Comparison of ENCODE assay signal across 18 mouse cellular contexts in the genomic region with DNA sequence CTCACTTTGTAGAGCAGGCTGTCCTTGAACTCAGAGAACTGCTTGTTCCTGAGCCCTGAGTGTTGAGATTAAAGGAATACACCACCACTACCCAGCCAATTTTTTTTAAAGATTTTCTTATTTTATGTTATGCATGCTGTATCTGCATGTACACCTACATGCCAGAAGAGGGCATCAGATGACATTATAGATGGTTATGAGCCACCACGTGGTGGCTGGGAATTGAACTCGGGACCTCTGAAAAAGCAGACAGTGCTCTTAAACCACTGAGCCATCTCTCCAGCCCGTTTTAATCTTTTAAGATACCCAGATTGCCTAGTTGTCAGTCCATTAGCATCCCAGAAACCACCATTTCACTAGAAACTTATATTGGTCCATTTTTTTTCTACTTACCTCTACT. TPM values are rescaled to one million over a fixed set of nuclear protein-coding genes. Genes with fewer than 3 reads are reported as not detected.
DNase-seq lines count a peak whose midpoint lies in the region; ATAC-seq and TF ChIP-seq lines count a peak whose summit lies in the region.
"Had no signal": no experiment of that assay in that cellular context is flagged by ENCODE, and none has a peak within 500 bp of the region (broad histone marks: within the 10 kb centered on the region; RNA-seq: fewer than 3 reads in every experiment).

No protein-coding gene starts in this region.

- no peak overlapping the region for H3K4me2 ChIP-seq in intestine, postnatal 0 days (replicated peaks; ENCODE audit: low read depth)
- no peak overlapping the region for H3K4me2 ChIP-seq in intestine, embryonic 16.5 days (ENCODE audit: low read depth, low read length)
- no peak overlapping the region for H3K4me2 ChIP-seq in liver, embryonic 14.5 days (ENCODE audit: low read depth)
- H3K4me2 ChIP-seq in midbrain, postnatal 0 days (ENCODE audit: low read depth, low read length, poor library complexity, severe bottlenecking), result no peak overlapping the region
- no peak overlapping the region for H3K4me2 ChIP-seq in midbrain, embryonic 14.5 days (ENCODE audit: low read length)
- H3K4me2 ChIP-seq: forebrain, embryonic 13.5 days; heart, embryonic 12.5 days; hindbrain, embryonic 14.5 days had no signal

- no peaks in the 10 kb centered on the region for H3K27me3 ChIP-seq in intestine, postnatal 0 days (replicated peaks; ENCODE audit: control insufficient read depth, insufficient read depth, low read length)
- no peaks in the 10 kb centered on the region for H3K27me3 ChIP-seq in intestine, embryonic 16.5 days (replicated peaks; ENCODE audit: control insufficient read depth, insufficient read depth, low read length)
- no peaks in the 10 kb centered on the region for H3K27me3 ChIP-seq in liver, embryonic 14.5 days (ENCODE audit: control insufficient read depth, insufficient read depth, low read length)
- no peaks in the 10 kb centered on the region for H3K27me3 ChIP-seq in midbrain, postnatal 0 days (ENCODE audit: insufficient read depth, low read length)
- no peaks in the 10 kb centered on the region for H3K27me3 ChIP-seq in midbrain, embryonic 14.5 days (ENCODE audit: control insufficient read depth, insufficient read depth, low read length)
- H3K27me3 ChIP-seq: forebrain, embryonic 13.5 days; heart, embryonic 12.5 days had no signal

- H3K27ac ChIP-seq in intestine, postnatal 0 days (ENCODE audit: low read depth, low read length), result no peak overlapping the region
- H3K27ac ChIP-seq in intestine, embryonic 16.5 days (ENCODE audit: low read length), result no peak overlapping the region
- no peak overlapping the region for H3K27ac ChIP-seq in liver, embryonic 14.5 days
- no peak overlapping the region for H3K27ac ChIP-seq in midbrain, postnatal 0 days (ENCODE audit: low read depth, low read length)
- H3K27ac ChIP-seq in midbrain, embryonic 14.5 days (replicated peaks; ENCODE audit: low read depth, low read length), result no peak overlapping the region
- H3K27ac ChIP-seq: embryonic facial prominence, embryonic 10.5 days; forebrain, embryonic 13.5 days; hindbrain, embryonic 10.5 days; hindbrain, embryonic 14.5 days had no signal

- TF ChIP-seq EP300 in liver, embryonic 14.5 days (IDR thresholded peaks at IDR 0.05; ENCODE audit: low read depth), result no peak

- DNase-seq in liver, embryonic 14.5 days (ENCODE audit: low read depth in 3 of 3, low spot score in 3 of 3), result no peak
- no peak for DNase-seq in liver
- no peak for DNase-seq in midbrain, postnatal 0 days (ENCODE audit: low spot score)
- no peak for DNase-seq in midbrain, embryonic 14.5 days
- DNase-seq: adrenal gland, postnatal 14 days; cerebellum, adult 2 months; cerebellum, postnatal 10 days; forebrain, postnatal 0 days; gastrocnemius, postnatal 25 days had no signal

- no peak overlapping the region for H3K9ac ChIP-seq in intestine, postnatal 0 days (ENCODE audit: low read depth, low read length)
- no peak overlapping the region for H3K9ac ChIP-seq in intestine, embryonic 16.5 days (ENCODE audit: low read depth, low read length)
- no peak overlapping the region for H3K9ac ChIP-seq in liver, embryonic 14.5 days (replicated peaks)
- H3K9ac ChIP-seq in midbrain, postnatal 0 days (replicated peaks; ENCODE audit: low read length, poor library complexity, severe bottlenecking), result no peak overlapping the region
- H3K9ac ChIP-seq in midbrain, embryonic 14.5 days (replicated peaks; ENCODE audit: low read length), result no peak overlapping the region
- H3K9ac ChIP-seq: forebrain, embryonic 13.5 days; forebrain, postnatal 0 days; heart, embryonic 12.5 days; hindbrain, embryonic 14.5 days had no signal

- no peaks in the 10 kb centered on the region for H3K4me1 ChIP-seq in intestine, postnatal 0 days (replicated peaks; ENCODE audit: control insufficient read depth, insufficient read depth, low read length)
- H3K4me1 ChIP-seq in intestine, embryonic 16.5 days (ENCODE audit: control insufficient read depth, insufficient read depth, low read length), result no peaks in the 10 kb centered on the region
- H3K4me1 ChIP-seq in liver, embryonic 14.5 days (replicated peaks; ENCODE audit: control insufficient read depth in 2 of 2, insufficient read depth in 2 of 2, low read length in 1 of 2), result no peaks in the 10 kb centered on the region
- no peaks in the 10 kb centered on the region for H3K4me1 ChIP-seq in midbrain, postnatal 0 days (ENCODE audit: insufficient read depth, low read length)
- H3K4me1 ChIP-seq in midbrain, embryonic 14.5 days (ENCODE audit: control insufficient read depth, insufficient read depth, low read length), result no peaks in the 10 kb centered on the region
- H3K4me1 ChIP-seq: embryonic facial prominence, embryonic 10.5 days; forebrain, embryonic 13.5 days; heart, embryonic 12.5 days; hindbrain, embryonic 10.5 days had no signal

- no peaks in the 10 kb centered on the region for H3K9me3 ChIP-seq in intestine, postnatal 0 days (ENCODE audit: control insufficient read depth)
- H3K9me3 ChIP-seq in intestine, embryonic 16.5 days (ENCODE audit: control insufficient read depth, low read length), result no peaks in the 10 kb centered on the region
- H3K9me3 ChIP-seq in liver, embryonic 14.5 days (ENCODE audit: control insufficient read depth, low read length), result no peaks in the 10 kb centered on the region
- H3K9me3 ChIP-seq in midbrain, postnatal 0 days (ENCODE audit: low read length), result no peaks in the 10 kb centered on the region
- no peaks in the 10 kb centered on the region for H3K9me3 ChIP-seq in midbrain, embryonic 14.5 days (ENCODE audit: control insufficient read depth, low read length)
- H3K9me3 ChIP-seq: embryonic facial prominence, embryonic 10.5 days; forebrain, embryonic 13.5 days; heart, embryonic 12.5 days; hindbrain, embryonic 10.5 days had no signal

- H3K36me3 ChIP-seq in intestine, postnatal 0 days (ENCODE audit: control insufficient read depth, insufficient read depth), result no peaks in the 10 kb centered on the region
- no peaks in the 10 kb centered on the region for H3K36me3 ChIP-seq in intestine, embryonic 16.5 days (ENCODE audit: control insufficient read depth, insufficient read depth, low read length)
- H3K36me3 ChIP-seq in liver, embryonic 14.5 days (replicated peaks; ENCODE audit: control insufficient read depth, insufficient read depth, low read depth), result no peaks in the 10 kb centered on the region
- H3K36me3 ChIP-seq in midbrain, postnatal 0 days (ENCODE audit: insufficient read depth, low read length), result no peaks in the 10 kb centered on the region
- no peaks in the 10 kb centered on the region for H3K36me3 ChIP-seq in midbrain, embryonic 14.5 days (ENCODE audit: control insufficient read depth, insufficient read depth, low read length)

- ATAC-seq in intestine, postnatal 0 days, result no peak
- ATAC-seq in intestine, embryonic 16.5 days, result no peak
- ATAC-seq in liver, embryonic 14.5 days (ENCODE audit: insufficient read depth), result no peak
- ATAC-seq in midbrain, postnatal 0 days (ENCODE audit: low FRiP score), result no peak
- no peak for ATAC-seq in midbrain, embryonic 14.5 days (ENCODE audit: low FRiP score, low TSS enrichment)
- ATAC-seq in cerebellum, adult (ENCODE audit: insufficient number of reproducible peaks, low FRiP score, low TSS enrichment), result no peak
- ATAC-seq: activated CD4-positive, CD25-positive, alpha-beta regulatory T cell, adult 4 months; forebrain, embryonic 13.5 days; forebrain, postnatal 0 days had no signal

- TF ChIP-seq CTCF in intestine, postnatal 0 days (IDR thresholded peaks at IDR 0.05; ENCODE audit: low read depth), result peak; percentile 28; the same call in 1 of the 2 replicates
- peak; percentile 12; the same call in 1 of the 2 replicates for TF ChIP-seq CTCF in liver, embryonic 14.5 days (IDR thresholded peaks at IDR 0.05; ENCODE audit: low read depth)
- peak; percentile 20; the same call in 1 of the 2 replicates for TF ChIP-seq CTCF in midbrain, postnatal 0 days (IDR thresholded peaks at IDR 0.05)

- 72% methylated on average over 3 of the region's 3 CpGs for WGBS in intestine, postnatal 0 days
- 66% methylated on average over 3 of the region's 3 CpGs for WGBS in intestine, embryonic 16.5 days
- WGBS in liver, embryonic 14.5 days (ENCODE audit: insufficient replicate concordance), result 53% methylated on average over 3 of the region's 3 CpGs
- 72% methylated on average over 3 of the region's 3 CpGs for WGBS in midbrain, postnatal 0 days
- 74% methylated on average over 3 of the region's 3 CpGs for WGBS in midbrain, embryonic 14.5 days

- no peak overlapping the region for H3K4me3 ChIP-seq in intestine, postnatal 0 days (ENCODE audit: low read depth, low read length)
- H3K4me3 ChIP-seq in intestine, embryonic 16.5 days (ENCODE audit: low read length), result no peak overlapping the region
- H3K4me3 ChIP-seq in liver, embryonic 14.5 days (ENCODE audit: insufficient read depth in 1 of 2, low read depth in 2 of 2, low read length in 2 of 2), result no peak overlapping the region
- no peak overlapping the region for H3K4me3 ChIP-seq in midbrain, postnatal 0 days (ENCODE audit: low read depth, low read length)
- H3K4me3 ChIP-seq in midbrain, embryonic 14.5 days (replicated peaks; ENCODE audit: low read depth, low read length), result no peak overlapping the region
- H3K4me3 ChIP-seq: embryonic facial prominence, embryonic 10.5 days; forebrain, embryonic 13.5 days; heart, embryonic 12.5 days; hindbrain, embryonic 10.5 days had no signal

RNA-seq across cellular contexts. Expression of gene Ofd1, which starts 13.8 kb away (rescaled TPM):
- polyA plus RNA-seq in intestine, postnatal 0 days (2015; fragmentation: Nextera tagmentation; extraction: Ambion mirVana), result 3.9 and 4.3 TPM in 2 replicates
- polyA plus RNA-seq in intestine, embryonic 16.5 days (2015; fragmentation: Nextera tagmentation; extraction: Ambion mirVana), result 4.3 and 4.5 TPM in 2 replicates
- 0.79 and 1.5 TPM in 2 replicates for polyA plus RNA-seq in liver, embryonic 14.5 days (2012; rRNA removed)
- polyA plus RNA-seq in liver, embryonic 14.5 days (2014; fragmentation: Nextera tagmentation; extraction: Ambion mirVana), result 1.9 and 3.1 TPM in 2 replicates
- total RNA-seq in midbrain, postnatal 0 days (2014; rRNA removed), result 5.3 and 8.0 TPM in 2 replicates
- polyA plus RNA-seq in midbrain, postnatal 0 days (2015; fragmentation: Nextera tagmentation; extraction: Ambion mirVana), result 6.4 and 6.7 TPM in 2 replicates
- 6.4 and 9.1 TPM in 2 replicates for polyA plus RNA-seq in midbrain, embryonic 14.5 days (2014; fragmentation: Nextera tagmentation; extraction: Ambion mirVana)

RNA-seq across cellular contexts. Expression of gene Trappc2, which starts 14.0 kb away (rescaled TPM):
- 20.8 and 21.6 TPM in 2 replicates for polyA plus RNA-seq in intestine, postnatal 0 days (2015; fragmentation: Nextera tagmentation; extraction: Ambion mirVana)
- 20.5 and 21.2 TPM in 2 replicates for polyA plus RNA-seq in intestine, embryonic 16.5 days (2015; fragmentation: Nextera tagmentation; extraction: Ambion mirVana)
- 2.4 and 4.3 TPM in 2 replicates for polyA plus RNA-seq in liver, embryonic 14.5 days (2012; rRNA removed)
- polyA plus RNA-seq in liver, embryonic 14.5 days (2014; fragmentation: Nextera tagmentation; extraction: Ambion mirVana), result 10.4 and 11.5 TPM in 2 replicates
- total RNA-seq in midbrain, postnatal 0 days (2014; rRNA removed), result 43.0 and 48.0 TPM in 2 replicates
- 107 and 108 TPM in 2 replicates for polyA plus RNA-seq in midbrain, postnatal 0 days (2015; fragmentation: Nextera tagmentation; extraction: Ambion mirVana)
- 90.3 and 92.3 TPM in 2 replicates for polyA plus RNA-seq in midbrain, embryonic 14.5 days (2014; fragmentation: Nextera tagmentation; extraction: Ambion mirVana)

RNA-seq across cellular contexts. Expression of gene Rab9, which starts 25.3 kb away (rescaled TPM):
- polyA plus RNA-seq in intestine, postnatal 0 days (2015; fragmentation: Nextera tagmentation; extraction: Ambion mirVana), result 78.0 and 79.6 TPM in 2 replicates
- polyA plus RNA-seq in intestine, embryonic 16.5 days (2015; fragmentation: Nextera tagmentation; extraction: Ambion mirVana), result 65.4 and 65.9 TPM in 2 replicates
- polyA plus RNA-seq in liver, embryonic 14.5 days (2012; rRNA removed), result 6.7 and 11.3 TPM in 2 replicates
- polyA plus RNA-seq in liver, embryonic 14.5 days (2014; fragmentation: Nextera tagmentation; extraction: Ambion mirVana), result 22.2 and 22.3 TPM in 2 replicates
- total RNA-seq in midbrain, postnatal 0 days (2014; rRNA removed), result 40.3 and 41.4 TPM in 2 replicates
- polyA plus RNA-seq in midbrain, postnatal 0 days (2015; fragmentation: Nextera tagmentation; extraction: Ambion mirVana), result 54.6 and 56.7 TPM in 2 replicates
- polyA plus RNA-seq in midbrain, embryonic 14.5 days (2014; fragmentation: Nextera tagmentation; extraction: Ambion mirVana), result 53.9 and 56.5 TPM in 2 replicates
